Mouse (Mus musculus): Measurements from ENCODE around the gene Msi2. TPM values are rescaled to one million over a fixed set of nuclear protein-coding genes. Genes with fewer than 3 reads are reported as not detected.
A peak's percentile ranks its signal among the peaks of the same experiment; 100 is the strongest.

The Msi2 gene
- polyA plus RNA-seq, 1 experiment = 69.3 TPM

DNA sequence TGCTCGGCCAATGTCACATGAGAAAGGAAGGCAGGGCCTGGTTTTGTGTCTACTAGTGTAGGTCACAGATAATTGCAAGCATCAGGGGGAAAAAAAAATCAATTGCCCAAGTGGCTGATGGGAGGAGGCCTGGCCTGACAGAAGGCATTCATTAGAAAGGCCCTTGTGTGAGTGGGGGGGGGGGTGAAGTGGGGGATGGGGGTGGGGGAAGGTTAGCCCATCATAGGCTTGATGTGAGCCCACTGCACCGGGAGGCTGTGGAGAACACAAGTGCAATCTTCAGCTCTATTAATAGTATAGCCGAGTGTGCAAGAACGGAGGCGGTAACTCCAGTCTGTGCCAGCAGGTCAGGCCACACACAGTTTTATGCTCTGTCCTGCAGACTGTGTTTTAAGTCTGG, 11.1 kb upstream of the Msi2 start:
- peaks cover 5% of the 10 kb centered on the region for H3K4me1 ChIP-seq (ENCODE audit: control insufficient read depth, insufficient read depth, low read length)
- TF ChIP-seq CTCF (IDR thresholded peaks at IDR 0.05; ENCODE audit: control insufficient read depth, insufficient read depth, insufficient replicate concordance, low read depth, low read length) (no peak), POLR2A (IDR thresholded peaks at IDR 0.05; ENCODE audit: control insufficient read depth, low read depth, low read length) (no peak)
- H3K4me3 ChIP-seq (ENCODE audit: control insufficient read depth, low read depth, low read length) = no peak overlapping the region
- no peaks in the 10 kb centered on the region for H3K36me3 ChIP-seq (ENCODE audit: control insufficient read depth, insufficient read depth, low read length)
- H3K27ac ChIP-seq (ENCODE audit: control insufficient read depth, insufficient read depth, low read depth, low read length) = no peak overlapping the region
- H3K27me3 ChIP-seq (ENCODE audit: control insufficient read depth, insufficient read depth, low read length) = no peaks in the 10 kb centered on the region

DNA sequence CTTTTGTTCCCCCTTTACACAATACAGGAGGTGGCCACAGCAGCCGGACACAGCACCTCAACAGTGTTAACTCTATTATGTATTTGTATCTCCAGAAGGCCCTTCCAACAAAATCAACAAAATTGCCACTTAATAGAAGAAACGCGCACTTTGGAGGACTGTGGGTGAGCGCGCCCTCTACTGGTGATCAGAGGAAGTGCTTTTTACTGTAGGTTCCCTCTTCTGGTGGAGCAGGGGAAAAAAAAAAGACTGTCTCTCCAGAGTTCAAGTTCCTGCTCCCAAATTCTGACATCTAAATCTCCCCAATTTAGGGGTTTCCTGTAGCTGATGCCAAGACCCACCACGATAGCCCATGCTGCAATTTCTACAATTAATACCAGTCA, 10.2 kb upstream of the Msi2 start:
- Histone ChIP-seq H3K36me3 (ENCODE audit: control insufficient read depth, insufficient read depth, low read length) (no peaks in the 10 kb centered on the region), H3K27me3 (ENCODE audit: control insufficient read depth, insufficient read depth, low read length) (no peaks in the 10 kb centered on the region), H3K27ac (ENCODE audit: control insufficient read depth, insufficient read depth, low read depth, low read length) (no peak overlapping the region; the same call in 1 of the 2 replicates), H3K4me1 (ENCODE audit: control insufficient read depth, insufficient read depth, low read length) (peaks cover 5% of the 10 kb centered on the region), H3K4me3 (ENCODE audit: control insufficient read depth, low read depth, low read length) (peak overlapping the region; percentile 81)
- TF ChIP-seq POLR2A (IDR thresholded peaks at IDR 0.05; ENCODE audit: control insufficient read depth, low read depth, low read length) (no peak), CTCF (IDR thresholded peaks at IDR 0.05; ENCODE audit: control insufficient read depth, insufficient read depth, insufficient replicate concordance, low read depth, low read length) (peak; percentile 81; the same call in 1 of the 2 replicates)

DNA sequence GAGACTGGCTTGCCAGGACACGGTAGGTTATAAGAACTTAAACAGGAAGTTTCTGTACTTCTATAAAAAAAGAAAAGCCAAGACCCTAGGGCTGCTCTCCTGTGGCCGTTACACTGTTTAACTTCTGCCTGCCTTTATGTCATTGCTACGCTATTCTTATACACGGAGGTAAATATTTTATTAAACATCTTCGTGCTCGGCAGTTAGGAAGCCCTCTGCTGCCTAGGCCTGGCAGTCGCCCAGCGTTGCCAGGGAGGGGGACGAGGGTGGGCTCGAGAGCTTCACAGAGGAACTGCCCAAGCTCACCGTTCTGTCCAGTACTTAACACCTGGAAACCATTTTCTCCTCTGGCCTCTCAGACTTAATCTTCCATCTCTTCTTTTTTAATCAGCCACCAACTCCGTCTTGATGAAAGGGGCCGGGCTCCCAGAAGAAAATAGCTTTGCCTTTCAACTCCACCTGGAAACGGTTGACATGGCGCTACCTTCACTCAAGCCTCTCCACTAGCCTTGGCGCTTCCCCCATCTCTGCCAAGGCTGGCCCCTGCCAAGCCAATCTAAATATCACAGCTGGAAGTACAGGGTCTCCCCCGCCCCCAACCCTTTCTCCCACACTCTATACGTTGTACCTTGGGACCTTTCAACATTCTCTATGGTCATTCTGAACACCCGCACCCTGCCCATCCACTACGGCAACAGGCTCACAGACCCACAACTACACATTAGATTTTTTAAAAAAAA, 9.6 kb upstream of the Msi2 start:
- H3K4me3 ChIP-seq (ENCODE audit: control insufficient read depth, low read depth, low read length) = peak overlapping the region; percentile 81
- TF ChIP-seq POLR2A (IDR thresholded peaks at IDR 0.05; ENCODE audit: control insufficient read depth, low read depth, low read length) (peak; percentile 73), CTCF (IDR thresholded peaks at IDR 0.05; ENCODE audit: control insufficient read depth, insufficient read depth, insufficient replicate concordance, low read depth, low read length) (no peak)
- H3K36me3 ChIP-seq (ENCODE audit: control insufficient read depth, insufficient read depth, low read length) = no peaks in the 10 kb centered on the region
- peak overlapping the region; percentile 62 for H3K27ac ChIP-seq (ENCODE audit: control insufficient read depth, insufficient read depth, low read depth, low read length)
- H3K4me1 ChIP-seq (ENCODE audit: control insufficient read depth, insufficient read depth, low read length) = peaks cover 5% of the 10 kb centered on the region
- H3K27me3 ChIP-seq (ENCODE audit: control insufficient read depth, insufficient read depth, low read length) = no peaks in the 10 kb centered on the region

DNA sequence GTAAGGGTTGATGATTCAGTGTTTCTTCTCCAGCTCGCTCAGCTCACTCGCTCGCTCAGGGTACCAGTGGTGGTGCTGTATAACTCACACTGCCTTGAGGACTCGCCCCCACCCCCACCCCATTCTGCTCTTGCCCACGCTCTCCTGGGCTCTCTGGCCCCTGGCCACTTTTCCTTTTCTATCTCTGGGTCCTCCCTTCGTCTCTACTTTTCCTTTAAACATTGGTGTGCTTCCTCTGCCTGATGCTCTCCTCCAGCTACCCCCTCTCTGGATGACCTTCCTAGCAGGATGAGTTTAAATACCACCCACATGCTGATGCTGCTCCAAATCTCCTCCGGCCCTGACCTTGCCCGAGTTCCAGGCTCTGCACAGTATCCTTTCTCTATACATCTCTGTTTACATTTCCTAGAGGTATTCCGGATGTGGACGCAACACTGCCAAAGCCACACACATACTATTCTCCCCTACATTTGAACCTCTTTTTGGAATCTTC, 2.9 kb upstream of the Msi2 start:
- no peak overlapping the region for H3K4me3 ChIP-seq (ENCODE audit: control insufficient read depth, low read depth, low read length)
- H3K27ac ChIP-seq (ENCODE audit: control insufficient read depth, insufficient read depth, low read depth, low read length) = no peak overlapping the region

DNA sequence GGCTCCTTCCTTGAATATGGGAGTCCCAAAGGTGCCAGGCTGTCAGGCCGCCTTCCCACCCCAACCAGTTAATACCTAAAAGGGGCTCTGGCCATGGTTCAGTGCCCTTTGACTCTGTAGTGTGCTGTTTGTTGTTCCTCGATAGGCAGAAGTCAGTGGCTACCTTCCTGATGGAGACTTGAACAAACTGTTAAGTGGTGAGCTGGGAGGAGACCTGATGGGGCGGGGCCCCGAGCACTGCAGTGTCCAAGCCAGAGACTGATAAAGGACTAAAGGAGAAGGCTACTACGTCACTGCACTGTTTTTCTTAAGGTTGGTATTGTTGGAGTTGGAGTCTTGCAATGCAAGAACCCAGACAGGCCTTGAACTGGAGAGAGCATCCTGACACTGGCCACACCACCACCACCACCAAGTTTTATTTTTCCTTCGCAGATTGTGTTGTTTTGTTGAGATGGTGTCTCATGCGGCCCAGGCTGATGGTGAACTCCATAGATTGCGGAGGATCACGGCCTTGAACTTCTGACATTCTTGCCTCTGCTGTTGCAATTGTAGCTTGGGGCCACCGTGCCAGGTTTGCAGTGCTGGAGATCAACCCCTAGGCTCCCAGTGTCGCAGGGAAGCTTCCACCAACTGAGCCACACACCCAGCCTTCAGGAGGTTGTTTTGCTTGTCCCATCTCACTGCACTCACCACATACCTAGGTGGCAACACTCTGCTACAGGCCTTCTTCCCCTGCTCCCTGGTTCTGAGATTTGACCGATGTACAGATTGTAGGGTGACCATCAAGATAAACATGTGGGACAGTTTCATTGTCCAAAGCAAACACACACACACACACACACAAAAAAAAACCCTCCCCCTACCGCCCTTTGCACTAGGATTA, 2.2 kb upstream of the Msi2 start:
- Histone ChIP-seq H3K4me1 (ENCODE audit: control insufficient read depth, insufficient read depth, low read length) (peaks cover 13% of the 10 kb centered on the region), H3K4me3 (ENCODE audit: control insufficient read depth, low read depth, low read length) (no peak overlapping the region; the same call in 1 of the 2 replicates), H3K27ac (ENCODE audit: control insufficient read depth, insufficient read depth, low read depth, low read length) (no peak overlapping the region), H3K36me3 (ENCODE audit: control insufficient read depth, insufficient read depth, low read length) (no peaks in the 10 kb centered on the region), H3K27me3 (ENCODE audit: control insufficient read depth, insufficient read depth, low read length) (no peaks in the 10 kb centered on the region)
- TF ChIP-seq POLR2A (IDR thresholded peaks at IDR 0.05; ENCODE audit: control insufficient read depth, low read depth, low read length) = no peak
- no peak for TF ChIP-seq CTCF (IDR thresholded peaks at IDR 0.05; ENCODE audit: control insufficient read depth, insufficient read depth, insufficient replicate concordance, low read depth, low read length)

More for the DNA sequence above, 2.9 kb upstream of the Msi2 start:
- Histone ChIP-seq H3K27me3 (ENCODE audit: control insufficient read depth, insufficient read depth, low read length) (no peaks in the 10 kb centered on the region), H3K4me1 (ENCODE audit: control insufficient read depth, insufficient read depth, low read length) (peaks cover 10% of the 10 kb centered on the region), H3K36me3 (ENCODE audit: control insufficient read depth, insufficient read depth, low read length) (no peaks in the 10 kb centered on the region)
- no peak for TF ChIP-seq CTCF (IDR thresholded peaks at IDR 0.05; ENCODE audit: control insufficient read depth, insufficient read depth, insufficient replicate concordance, low read depth, low read length)
- TF ChIP-seq POLR2A (IDR thresholded peaks at IDR 0.05; ENCODE audit: control insufficient read depth, low read depth, low read length) = no peak

DNA sequence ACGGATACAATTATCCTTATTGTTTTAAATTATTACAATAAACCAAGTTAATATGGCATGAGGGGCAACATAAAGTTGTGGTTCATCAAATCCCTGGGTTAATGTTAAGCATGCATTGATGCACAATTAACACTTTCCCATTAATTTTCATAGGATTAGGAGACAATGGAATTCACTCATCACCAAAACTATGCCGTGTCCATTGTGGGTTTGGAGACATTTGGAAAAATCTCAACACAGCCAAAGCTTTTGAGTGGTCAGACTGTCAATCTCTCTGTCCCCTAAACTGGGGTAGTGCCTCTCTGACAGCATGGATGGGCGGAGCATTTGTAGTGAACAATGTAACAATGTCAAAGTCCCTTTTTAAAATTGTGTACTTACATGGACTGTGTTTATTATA, 1.3 kb upstream of the Msi2 start:
- Histone ChIP-seq H3K4me3 (ENCODE audit: control insufficient read depth, low read depth, low read length) (peak overlapping the region; percentile 35; the same call in 1 of the 2 replicates), H3K36me3 (ENCODE audit: control insufficient read depth, insufficient read depth, low read length) (no peaks in the 10 kb centered on the region), H3K27ac (ENCODE audit: control insufficient read depth, insufficient read depth, low read depth, low read length) (no peak overlapping the region), H3K27me3 (ENCODE audit: control insufficient read depth, insufficient read depth, low read length) (no peaks in the 10 kb centered on the region), H3K4me1 (ENCODE audit: control insufficient read depth, insufficient read depth, low read length) (peaks cover 15% of the 10 kb centered on the region)
- TF ChIP-seq CTCF (IDR thresholded peaks at IDR 0.05; ENCODE audit: control insufficient read depth, insufficient read depth, insufficient replicate concordance, low read depth, low read length) (no peak), POLR2A (IDR thresholded peaks at IDR 0.05; ENCODE audit: control insufficient read depth, low read depth, low read length) (no peak)
